Mouse (Mus musculus): ENCODE results near the gene Nhlrc3. TPM values are rescaled to one million over a fixed set of nuclear protein-coding genes. Genes with fewer than 3 reads are reported as not detected.
A peak's percentile ranks its signal among the peaks of the same experiment; 100 is the strongest.

Nhlrc3 gene
- total and polyA plus RNA-seq, 3 experiments = 3.8 to 5.2 (median 5.0) TPM

DNA sequence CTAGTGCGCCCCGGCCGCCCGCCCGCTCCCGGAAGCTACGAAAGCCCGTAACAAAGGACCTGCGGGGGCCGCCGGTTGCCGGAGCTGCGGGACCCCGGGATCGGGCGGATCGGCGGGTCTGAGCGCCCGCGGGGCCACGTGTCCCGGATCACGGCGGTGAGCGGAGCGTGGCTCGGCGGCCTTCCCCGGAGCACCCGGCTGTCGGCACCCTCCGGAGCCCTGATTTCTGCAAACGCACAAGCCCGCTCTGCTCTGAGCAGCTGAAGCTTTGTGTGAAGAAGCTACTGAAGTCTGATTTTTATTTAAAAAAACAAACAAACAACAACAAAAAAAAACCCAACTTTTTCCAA lies 608 bp upstream of the Nhlrc3 start:
- Histone ChIP-seq H3K79me2 (replicated peaks; ENCODE audit: control insufficient read depth, insufficient read depth, low read length) (peaks cover 9% of the 10 kb centered on the region), H3K4me3 (peak overlapping the region; percentile 92), H3K36me3 (ENCODE audit: control insufficient read depth, insufficient read depth, low read length) (peaks cover 29% of the 10 kb centered on the region), H3K4me1 (ENCODE audit: control insufficient read depth, insufficient read depth, low read length) (peaks cover 7% of the 10 kb centered on the region), H3K27me3 (ENCODE audit: control insufficient read depth, insufficient read depth, low read length) (no peaks in the 10 kb centered on the region), H3K9ac (ENCODE audit: low read depth, low read length) (peak overlapping the region; percentile 96), H3K27ac (peak overlapping the region; percentile 84)
- intact Hi-C loops (cut with DNase I) = loop anchor here (5.0 to 10.0 kb wide), 4 partner anchors 399 to 1909 kb away; partner anchors contain the start of genes Cog6 and Ufm1
- WGBS = under 1% methylated on average over 35 of the region's 35 CpGs
- TF ChIP-seq CTCF (IDR thresholded peaks at IDR 0.05) = no peak
- TF ChIP-seq POLR2A (IDR thresholded peaks at IDR 0.05; ENCODE audit: insufficient read depth, low read depth, low read length) = no peak
- no peak for DNase-seq

- peaks cover 9% of the 10 kb centered on the region for H3K79me2 ChIP-seq (replicated peaks; ENCODE audit: control insufficient read depth, insufficient read depth, low read length)
- intact Hi-C loops (cut with DNase I) = loop anchor here (5.0 to 10.0 kb wide), 4 partner anchors 400 to 1908 kb away; partner anchors contain the start of genes Cog6 and Ufm1
- H3K4me1 ChIP-seq (ENCODE audit: control insufficient read depth, insufficient read depth, low read length) = peaks cover 1% of the 10 kb centered on the region; the same call in 1 of the 2 replicates
- peak overlapping the region; percentile 91 for H3K9ac ChIP-seq (ENCODE audit: low read depth, low read length)
- 5% methylated on average over 9 of the region's 9 CpGs for WGBS
- TF ChIP-seq POLR2A (IDR thresholded peaks at IDR 0.05; ENCODE audit: insufficient read depth, low read depth, low read length) = no peak
- no peaks in the 10 kb centered on the region for H3K27me3 ChIP-seq (ENCODE audit: control insufficient read depth, insufficient read depth, low read length)
- peaks cover 23% of the 10 kb centered on the region for H3K36me3 ChIP-seq (ENCODE audit: control insufficient read depth, insufficient read depth, low read length)
- H3K27ac ChIP-seq = peak overlapping the region; percentile 99
- H3K4me3 ChIP-seq = peak overlapping the region; percentile 99
- DNase-seq = no peak
Measured at GRCm38 (mm10) chr3:53462701-53463045, 459 bp downstream of the Nhlrc3 start.

DNA sequence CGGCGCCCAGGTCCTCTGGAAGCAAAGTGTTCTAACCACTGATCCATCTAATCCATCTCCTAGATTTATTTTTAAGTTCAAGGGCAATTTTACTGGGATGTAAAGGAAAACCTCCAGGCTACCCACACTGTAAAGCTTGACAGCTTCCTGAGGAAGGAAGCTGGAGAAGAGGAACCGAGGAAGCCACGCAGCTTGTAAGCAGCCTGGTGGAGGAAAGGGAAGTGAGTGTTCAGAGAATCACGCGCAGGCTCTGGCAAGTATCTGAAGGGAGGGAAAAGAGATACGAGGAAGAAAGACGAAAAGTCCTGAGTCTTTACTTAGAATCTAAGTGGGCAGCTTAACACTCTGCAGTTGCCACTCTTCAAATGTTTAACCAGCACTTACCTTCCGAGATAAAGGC lies 3.0 kb downstream of the Nhlrc3 start:
- Histone ChIP-seq H3K9ac (ENCODE audit: low read depth, low read length) (no peak overlapping the region), H3K36me3 (ENCODE audit: control insufficient read depth, insufficient read depth, low read length) (peaks cover 8% of the 10 kb centered on the region), H3K79me2 (replicated peaks; ENCODE audit: control insufficient read depth, insufficient read depth, low read length) (peaks cover 8% of the 10 kb centered on the region), H3K4me3 (no peak overlapping the region), H3K27me3 (ENCODE audit: control insufficient read depth, insufficient read depth, low read length) (no peaks in the 10 kb centered on the region), H3K4me1 (ENCODE audit: control insufficient read depth, insufficient read depth, low read length) (peaks cover 1% of the 10 kb centered on the region; the same call in 1 of the 2 replicates), H3K27ac (no peak overlapping the region)
- DNase-seq = peak in 1 of 2 experiments; percentile 33
- TF ChIP-seq CTCF (IDR thresholded peaks at IDR 0.05) (no peak), POLR2A (IDR thresholded peaks at IDR 0.05; ENCODE audit: insufficient read depth, low read depth, low read length) (no peak), EP300 (IDR thresholded peaks at IDR 0.05; ENCODE audit: insufficient read depth, low read depth, low read length) (no peak)
- WGBS = 37% methylated on average over 9 of the region's 9 CpGs
- intact Hi-C loops (cut with DNase I) = loop anchor here (5.0 to 10.0 kb wide), 4 partner anchors 402 to 1905 kb away; partner anchors contain the start of genes Cog6 and Ufm1

DNA sequence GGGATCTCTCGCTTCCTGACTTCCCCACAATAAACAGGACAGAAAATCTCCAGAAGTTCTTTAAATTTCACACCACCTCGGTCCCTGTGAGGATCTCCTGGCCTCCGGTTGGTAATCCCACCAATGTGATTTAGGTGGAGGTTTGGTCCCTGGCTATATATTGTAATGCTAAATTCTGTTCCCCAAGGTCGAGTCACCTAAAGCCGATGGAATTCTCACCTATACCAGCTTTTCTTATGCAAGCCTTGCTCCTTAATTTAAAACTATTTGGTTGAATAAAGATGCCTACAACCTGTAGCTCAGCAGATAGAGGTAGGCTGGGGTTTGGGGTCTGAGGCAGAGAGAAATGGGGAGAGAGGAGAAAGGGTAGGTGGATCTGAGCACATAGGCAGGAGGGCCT lies 5.4 kb downstream of the Nhlrc3 start:
- WGBS = 80% methylated on average over 5 of the region's 5 CpGs
- no peak overlapping the region for H3K9ac ChIP-seq (ENCODE audit: low read depth, low read length)
- no peak for DNase-seq
- H3K27ac ChIP-seq = no peak overlapping the region
- H3K27me3 ChIP-seq (ENCODE audit: control insufficient read depth, insufficient read depth, low read length) = no peaks in the 10 kb centered on the region
- peaks cover 1% of the 10 kb centered on the region; the same call in 1 of the 2 replicates for H3K4me1 ChIP-seq (ENCODE audit: control insufficient read depth, insufficient read depth, low read length)
- H3K79me2 ChIP-seq (replicated peaks; ENCODE audit: control insufficient read depth, insufficient read depth, low read length) = peaks cover 2% of the 10 kb centered on the region; the same call in 1 of the 2 replicates
- TF ChIP-seq EP300 (IDR thresholded peaks at IDR 0.05; ENCODE audit: insufficient read depth, low read depth, low read length) = no peak
- no peak for TF ChIP-seq POLR2A (IDR thresholded peaks at IDR 0.05; ENCODE audit: insufficient read depth, low read depth, low read length)
- TF ChIP-seq CTCF (IDR thresholded peaks at IDR 0.05) = no peak
- H3K4me3 ChIP-seq = no peak overlapping the region
- peaks cover 8% of the 10 kb centered on the region for H3K36me3 ChIP-seq (ENCODE audit: control insufficient read depth, insufficient read depth, low read length)
- intact Hi-C loops (cut with DNase I) = no loop called here

GRCm38 (mm10) chr3:53454984-53455383 lies 8.1 kb downstream of the Nhlrc3 start:
- no peaks in the 10 kb centered on the region for H3K4me1 ChIP-seq (ENCODE audit: control insufficient read depth, insufficient read depth, low read length)
- H3K4me3 ChIP-seq = no peak overlapping the region
- no peaks in the 10 kb centered on the region for H3K27me3 ChIP-seq (ENCODE audit: control insufficient read depth, insufficient read depth, low read length)
- DNase-seq = peak in 1 of 2 experiments; percentile 11
- no peaks in the 10 kb centered on the region for H3K36me3 ChIP-seq (ENCODE audit: control insufficient read depth, insufficient read depth, low read length)
- TF ChIP-seq CTCF (IDR thresholded peaks at IDR 0.05) = no peak
- no peak for TF ChIP-seq POLR2A (IDR thresholded peaks at IDR 0.05; ENCODE audit: insufficient read depth, low read depth, low read length)
- no peak for TF ChIP-seq EP300 (IDR thresholded peaks at IDR 0.05; ENCODE audit: insufficient read depth, low read depth, low read length)
- 77% methylated on average over 7 of the region's 7 CpGs for WGBS
- H3K79me2 ChIP-seq (replicated peaks; ENCODE audit: control insufficient read depth, insufficient read depth, low read length) = no peaks in the 10 kb centered on the region
- no peak overlapping the region for H3K9ac ChIP-seq (ENCODE audit: low read depth, low read length)
- no peak overlapping the region for H3K27ac ChIP-seq
- intact Hi-C loops (cut with DNase I) = no loop called here

DNA sequence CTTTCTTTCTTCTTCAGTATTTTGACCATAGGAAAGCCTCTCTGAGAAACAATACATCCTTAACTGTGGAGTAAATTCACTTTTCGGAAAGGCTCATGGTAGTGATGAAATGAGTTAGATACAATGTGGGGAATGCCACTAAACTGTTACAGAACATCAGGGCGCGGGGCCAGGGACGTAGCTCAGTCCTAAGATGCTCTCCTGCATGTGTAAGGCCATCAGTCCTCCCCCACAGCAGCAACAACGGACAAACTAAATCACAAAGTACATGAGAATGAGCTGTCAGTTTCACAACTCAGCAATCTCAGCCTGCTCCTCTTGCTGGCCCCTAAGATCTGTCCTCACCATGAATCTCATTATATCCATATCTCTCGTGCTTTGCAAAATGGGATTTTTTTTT lies 8.6 kb downstream of the Nhlrc3 start:
- H3K4me1 ChIP-seq (ENCODE audit: control insufficient read depth, insufficient read depth, low read length) = no peaks in the 10 kb centered on the region
- intact Hi-C loops (cut with DNase I) = no loop called here
- H3K36me3 ChIP-seq (ENCODE audit: control insufficient read depth, insufficient read depth, low read length) = no peaks in the 10 kb centered on the region

More for the DNA sequence above, 8.6 kb downstream of the Nhlrc3 start:
- WGBS = 82% methylated on average over 6 of the region's 6 CpGs
- TF ChIP-seq POLR2A (IDR thresholded peaks at IDR 0.05; ENCODE audit: insufficient read depth, low read depth, low read length) (no peak), EP300 (IDR thresholded peaks at IDR 0.05; ENCODE audit: insufficient read depth, low read depth, low read length) (no peak), CTCF (IDR thresholded peaks at IDR 0.05) (no peak)
- H3K4me3 ChIP-seq = no peak overlapping the region
- H3K9ac ChIP-seq (ENCODE audit: low read depth, low read length) = no peak overlapping the region
- H3K79me2 ChIP-seq (replicated peaks; ENCODE audit: control insufficient read depth, insufficient read depth, low read length) = no peaks in the 10 kb centered on the region
- H3K27ac ChIP-seq = no peak overlapping the region
- DNase-seq = peak in 1 of 2 experiments; percentile 4
- no peaks in the 10 kb centered on the region for H3K27me3 ChIP-seq (ENCODE audit: control insufficient read depth, insufficient read depth, low read length)

Data from heart, adult 2 months (tissue).